Mouse (Mus musculus) embryonic fibroblast, embryonic 13.5 days (primary cell): Measurements from ENCODE around the gene Washc4.

Experiments
- CTCF ChIP-seq: IDR thresholded peaks from 2 replicates; pipeline ENCODE4 v1.5.1; 2011; ENCODE audit warnings: mild to moderate bottlenecking, control low read depth, low read length, moderate library complexity, borderline replicate concordance; ENCODE audit not compliant: insufficient read depth
- POLR2A ChIP-seq: IDR thresholded peaks from 2 replicates; pipeline ENCODE4 v1.6.1; 2011; ENCODE audit warnings: low read depth, mild to moderate bottlenecking, control low read depth, low read length, moderate library complexity

DNA sequence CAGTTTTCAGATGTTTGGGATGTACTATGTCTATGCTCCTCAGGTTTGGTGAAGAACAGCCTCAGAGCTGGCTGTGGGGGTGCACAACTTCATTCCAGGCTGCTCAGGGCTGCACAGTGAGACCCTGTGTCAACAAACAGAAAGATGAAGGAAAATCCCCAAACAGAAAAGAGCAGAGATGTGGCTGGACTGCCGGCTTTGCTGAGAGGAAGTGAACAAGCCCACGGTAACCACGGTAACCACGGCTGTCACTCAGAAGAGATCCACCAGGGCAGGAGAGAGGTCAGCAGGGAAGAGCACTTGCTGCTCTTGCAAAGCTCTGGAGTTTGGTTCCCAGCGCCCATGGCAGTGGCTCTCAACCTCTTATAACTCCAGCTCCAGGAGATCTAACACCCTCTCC is 90.9 kb downstream of the Washc4 start:
- no peak for TF ChIP-seq POLR2A
- TF ChIP-seq CTCF = no peak
